Mouse (Mus musculus) testis, adult 2 months (tissue): Measurements from ENCODE around the gene Pibf1. TPM values are rescaled to one million over a fixed set of nuclear protein-coding genes. Genes with fewer than 3 reads are reported as not detected.

Source experiments
- H3K27ac ChIP-seq: fragments of 200-500 bp; 2 replicates; pipeline ENCODE4 v1.5.1; 2012; ENCODE audit warnings: low read depth, low read length; ENCODE audit not compliant: control insufficient read depth, insufficient read depth
- H3K27me3 ChIP-seq: fragments of 200-500 bp; 2 replicates; pipeline ENCODE4 v1.6.1; 2012; ENCODE audit warnings: mild to moderate bottlenecking, low read length, moderate library complexity; ENCODE audit not compliant: control insufficient read depth, insufficient read depth
- H3K36me3 ChIP-seq: fragments of 200-500 bp; 2 replicates; pipeline ENCODE4 v1.6.1; 2012; ENCODE audit warnings: mild to moderate bottlenecking, low read length; ENCODE audit not compliant: control insufficient read depth, insufficient read depth
- H3K4me1 ChIP-seq: fragments of 200-500 bp; 2 replicates; pipeline ENCODE4 v1.6.1; 2012; ENCODE audit warnings: low read length; ENCODE audit not compliant: control insufficient read depth, insufficient read depth
- H3K4me3 ChIP-seq: fragments of 200-500 bp; 2 replicates; pipeline ENCODE4 v1.5.1; 2012; ENCODE audit warnings: low read depth, mild to moderate bottlenecking, low read length, moderate library complexity, mixed read lengths; ENCODE audit not compliant: control insufficient read depth
- CTCF ChIP-seq: fragments of 200-500 bp; IDR thresholded peaks from 2 replicates; pipeline ENCODE4 v1.5.1; 2012; ENCODE audit warnings: low read depth, mild to moderate bottlenecking, inconsistent platforms, low read length, moderate library complexity; ENCODE audit not compliant: control insufficient read depth, insufficient read depth, insufficient replicate concordance
- POLR2A ChIP-seq: fragments of 200-500 bp; IDR thresholded peaks from 2 replicates; pipeline ENCODE4 v1.6.1; 2012; ENCODE audit warnings: low read depth, mild to moderate bottlenecking, inconsistent platforms, low read length, moderate library complexity; ENCODE audit not compliant: control insufficient read depth
- polyA plus RNA-seq: library from polyadenylated mRNA; depleted of rRNA; stranded (reverse); fragments of >200 nt; gene quantifications from 2 replicates; pipeline ENCODE4 v1.2.3, GENCODE M21; 2012

Gene Pibf1
- polyA plus RNA-seq, 1 experiment = 7.9 TPM

GRCm38 (mm10) chr14:99124076-99124475 lies 24.9 kb downstream of the Pibf1 start:
- no peak overlapping the region for H3K27ac ChIP-seq
- TF ChIP-seq CTCF = no peak
- no peak for TF ChIP-seq POLR2A
- H3K27me3 ChIP-seq = no peaks in the 10 kb centered on the region
- H3K36me3 ChIP-seq = no peaks in the 10 kb centered on the region
- no peaks in the 10 kb centered on the region for H3K4me1 ChIP-seq
- H3K4me3 ChIP-seq = no peak overlapping the region

GRCm38 (mm10) chr14:99126713-99127112 lies 27.5 kb downstream of the Pibf1 start:
- Histone ChIP-seq H3K36me3 (no peaks in the 10 kb centered on the region; the same call in 1 of the 2 replicates), H3K4me1 (no peaks in the 10 kb centered on the region), H3K4me3 (no peak overlapping the region), H3K27me3 (no peaks in the 10 kb centered on the region), H3K27ac (no peak overlapping the region)
- TF ChIP-seq POLR2A = no peak
- no peak for TF ChIP-seq CTCF

GRCm38 (mm10) chr14:99127509-99127908 lies 28.3 kb downstream of the Pibf1 start:
- no peak overlapping the region for H3K4me3 ChIP-seq
- no peak overlapping the region for H3K27ac ChIP-seq
- TF ChIP-seq POLR2A = no peak
- TF ChIP-seq CTCF = no peak
- no peaks in the 10 kb centered on the region; the same call in 1 of the 2 replicates for H3K36me3 ChIP-seq
- H3K4me1 ChIP-seq = no peaks in the 10 kb centered on the region
- H3K27me3 ChIP-seq = no peaks in the 10 kb centered on the region

GRCm38 (mm10) chr14:99129050-99129449 lies 29.8 kb downstream of the Pibf1 start:
- no peak overlapping the region for H3K27ac ChIP-seq
- H3K4me3 ChIP-seq = no peak overlapping the region
- H3K4me1 ChIP-seq = no peaks in the 10 kb centered on the region
- H3K36me3 ChIP-seq = no peaks in the 10 kb centered on the region; the same call in 1 of the 2 replicates
- no peaks in the 10 kb centered on the region for H3K27me3 ChIP-seq
- TF ChIP-seq POLR2A = no peak

- H3K27me3 ChIP-seq = no peaks in the 10 kb centered on the region
- no peak overlapping the region for H3K4me3 ChIP-seq
- no peaks in the 10 kb centered on the region; the same call in 1 of the 2 replicates for H3K36me3 ChIP-seq
- H3K4me1 ChIP-seq = no peaks in the 10 kb centered on the region
- no peak overlapping the region for H3K27ac ChIP-seq
- no peak for TF ChIP-seq POLR2A
- TF ChIP-seq CTCF = no peak
These were observed 34.8 kb downstream of the Pibf1 start for GRCm38 (mm10) chr14:99134048-99134447.

- H3K4me3 ChIP-seq = no peak overlapping the region
- no peak overlapping the region for H3K27ac ChIP-seq
- no peak for TF ChIP-seq POLR2A
- no peak for TF ChIP-seq CTCF
- peaks cover 1% of the 10 kb centered on the region; the same call in 1 of the 2 replicates for H3K36me3 ChIP-seq
- H3K27me3 ChIP-seq = no peaks in the 10 kb centered on the region
- H3K4me1 ChIP-seq = no peaks in the 10 kb centered on the region
These were observed 36.5 kb downstream of the Pibf1 start for GRCm38 (mm10) chr14:99135761-99136160.

GRCm38 (mm10) chr14:99136297-99136696 lies 37.1 kb downstream of the Pibf1 start:
- Histone ChIP-seq H3K4me3 (no peak overlapping the region), H3K27me3 (no peaks in the 10 kb centered on the region), H3K36me3 (peaks cover 1% of the 10 kb centered on the region; the same call in 1 of the 2 replicates), H3K27ac (no peak overlapping the region), H3K4me1 (no peaks in the 10 kb centered on the region)
- TF ChIP-seq CTCF (no peak), POLR2A (no peak)

- no peaks in the 10 kb centered on the region for H3K27me3 ChIP-seq
- TF ChIP-seq CTCF = no peak
- TF ChIP-seq POLR2A = no peak
- H3K27ac ChIP-seq = no peak overlapping the region
- no peak overlapping the region for H3K4me3 ChIP-seq
- H3K36me3 ChIP-seq = peaks cover 1% of the 10 kb centered on the region; the same call in 1 of the 2 replicates
- no peaks in the 10 kb centered on the region for H3K4me1 ChIP-seq
These were observed 40.8 kb downstream of the Pibf1 start for GRCm38 (mm10) chr14:99140036-99140435.
